Mouse (Mus musculus) embryo, embryonic 10.5 days (tissue): ENCODE results near the gene Gm49380.

Experiments
- DNase-seq: peaks from one replicate; pipeline ENCODE4 v3.0.0-alpha.2; 2015; ENCODE audit warnings: low spot score

Gene Gm49380

DNA sequence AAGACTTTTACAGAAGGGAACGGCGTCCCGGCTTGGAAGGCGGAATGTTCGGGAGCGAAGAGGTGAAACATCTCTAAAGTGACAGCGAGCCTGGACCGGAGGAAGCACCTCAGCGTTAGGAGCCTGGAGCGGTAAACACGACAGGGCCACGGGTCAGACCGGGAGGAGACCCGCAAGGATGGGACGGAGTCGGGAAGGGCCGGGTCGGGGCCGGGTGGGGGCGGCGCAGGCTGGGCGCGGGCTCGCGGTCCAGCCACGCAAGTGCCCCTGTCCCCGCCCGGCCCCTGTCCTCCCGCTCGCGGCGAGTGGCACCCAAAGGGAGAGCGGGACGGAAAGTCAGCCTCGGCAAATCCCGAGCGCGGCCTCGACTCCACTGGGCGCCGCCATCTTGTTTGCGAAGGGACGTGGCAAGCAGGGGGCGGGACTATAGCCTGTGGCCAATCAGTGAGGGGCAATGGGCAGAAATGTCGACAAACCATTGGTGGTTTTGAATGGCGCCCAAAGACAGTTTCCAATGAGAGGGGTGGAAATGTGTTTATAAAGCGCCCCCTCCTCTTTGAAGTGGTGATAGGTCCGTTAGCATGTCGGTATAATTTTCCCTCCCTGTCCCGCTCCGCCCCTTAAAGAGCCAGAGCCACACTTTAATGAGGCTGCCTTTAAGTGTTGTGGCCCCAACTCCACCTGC, at the start of gene Gm49380, which contains the start of gene Rnf26:
Gene Gm49380, minus strand, starts transcription at position 396 of the 685 bp plus-strand sequence.
Gene Rnf26, minus strand, starts transcription at position 413 of the 685 bp plus-strand sequence.
- peak; percentile 99 for DNase-seq

DNA sequence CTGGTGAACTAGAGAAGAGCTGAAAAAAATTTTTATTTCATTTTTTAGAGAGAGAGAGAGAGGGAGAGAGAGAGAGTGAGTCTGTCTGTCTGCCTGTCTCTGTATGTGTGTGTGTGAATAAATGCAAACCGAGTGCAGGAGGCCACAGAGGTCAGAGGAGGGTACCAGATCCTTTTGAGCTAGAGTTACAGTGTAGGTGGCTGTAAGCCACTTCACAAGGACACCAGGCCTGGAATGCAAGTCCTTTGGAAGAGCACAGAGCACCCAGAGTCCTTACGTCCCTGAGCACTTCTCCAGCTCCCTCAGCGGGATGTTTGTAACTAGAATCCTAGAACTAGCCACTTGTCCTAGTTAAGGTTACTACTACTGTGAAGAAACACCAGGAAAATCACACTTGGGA, 46.6 kb upstream of the Gm49380 start:
- no peak for DNase-seq

DNA sequence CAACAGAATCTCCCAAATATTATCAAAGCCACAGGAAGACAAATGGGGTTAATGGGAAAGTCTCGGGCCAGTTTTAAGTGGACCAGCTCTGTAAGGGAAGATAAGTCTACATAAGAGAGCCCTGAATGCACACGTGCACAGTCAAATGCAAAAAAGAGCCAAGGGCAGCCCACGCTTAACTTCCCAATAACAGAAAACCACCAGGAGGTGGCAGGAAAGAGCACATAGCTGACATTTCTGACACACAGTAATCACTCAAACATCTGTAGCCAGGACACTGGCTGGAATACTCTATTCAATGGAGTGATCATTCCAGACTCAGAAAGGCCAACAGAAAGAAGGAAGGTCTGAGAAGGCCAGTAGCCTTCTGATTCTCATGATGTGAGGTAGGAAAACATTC, 34.0 kb upstream of the Gm49380 start:
- peak; percentile 42 for DNase-seq

DNA sequence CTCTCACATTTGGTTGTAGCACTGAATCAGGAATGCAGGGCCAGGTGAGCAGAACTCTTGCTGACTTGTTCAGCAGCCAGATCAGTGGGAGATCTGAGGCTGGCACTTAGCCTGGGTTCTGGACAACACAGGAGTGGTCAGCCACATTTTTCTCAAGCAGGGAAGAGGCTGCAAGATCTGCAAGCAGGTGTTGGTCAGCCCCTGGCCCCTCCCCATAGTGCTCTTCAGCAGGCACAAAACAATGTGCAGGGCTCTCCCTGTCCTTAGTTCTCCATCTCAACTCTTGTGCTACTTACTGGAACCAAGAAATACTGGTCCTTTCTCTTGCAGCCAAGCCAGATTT, 31.4 kb upstream of the Gm49380 start:
- no peak for DNase-seq

DNA sequence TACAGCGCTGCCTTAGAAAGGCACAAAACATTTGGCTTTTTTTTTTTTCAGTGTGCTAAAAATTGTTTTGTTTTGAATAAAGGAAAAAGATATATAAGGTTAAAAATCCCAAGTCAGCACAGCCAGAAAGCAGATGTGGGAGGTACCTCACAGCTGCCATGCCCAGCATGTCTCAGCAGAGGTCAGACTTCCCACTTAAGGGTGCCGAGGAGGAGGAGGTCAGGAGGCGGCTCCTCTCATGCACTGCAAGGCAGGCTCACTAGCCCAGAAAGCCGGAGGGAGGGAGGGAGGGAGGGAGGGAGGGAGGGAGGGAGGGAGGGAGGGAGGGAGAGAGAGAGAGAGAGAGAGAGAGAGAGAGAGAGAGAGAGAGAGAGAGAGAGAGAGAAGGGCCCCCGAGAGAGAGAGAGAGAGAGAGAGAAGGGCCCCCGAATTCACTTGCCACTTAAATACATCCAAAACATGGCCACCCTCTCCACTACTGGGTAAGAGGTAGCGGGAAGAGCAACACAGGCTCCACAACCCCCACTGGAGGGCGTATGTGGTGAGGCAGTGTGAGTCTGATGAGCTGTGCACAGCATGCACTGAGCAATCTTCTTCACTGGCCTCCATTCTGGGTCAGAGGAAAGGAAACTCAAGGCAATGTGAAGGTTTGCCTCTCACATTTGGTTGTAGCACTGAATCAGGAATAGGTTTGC, 30.9 kb upstream of the Gm49380 start:
- peak; percentile 51 for DNase-seq

DNA sequence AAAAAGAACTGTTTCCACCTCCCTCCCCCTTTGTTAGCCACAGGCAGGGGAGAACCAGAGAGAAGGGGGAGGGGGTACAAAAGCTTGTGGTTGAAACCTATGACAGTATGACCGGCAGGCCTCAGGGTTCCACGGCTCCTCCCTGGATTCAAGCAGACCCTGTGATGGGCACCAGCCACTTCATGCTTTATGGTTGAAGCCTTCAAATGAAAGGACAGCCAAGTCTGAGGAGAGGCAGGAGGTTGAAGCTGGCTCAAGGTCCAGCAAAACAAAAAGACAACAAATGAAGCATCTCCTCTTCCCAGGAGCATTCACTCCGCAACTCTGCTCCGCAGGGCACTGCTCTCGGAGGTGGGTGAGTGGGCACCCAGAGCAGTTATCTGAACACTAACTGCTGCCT, 30.1 kb upstream of the Gm49380 start:
- no peak for DNase-seq

DNA sequence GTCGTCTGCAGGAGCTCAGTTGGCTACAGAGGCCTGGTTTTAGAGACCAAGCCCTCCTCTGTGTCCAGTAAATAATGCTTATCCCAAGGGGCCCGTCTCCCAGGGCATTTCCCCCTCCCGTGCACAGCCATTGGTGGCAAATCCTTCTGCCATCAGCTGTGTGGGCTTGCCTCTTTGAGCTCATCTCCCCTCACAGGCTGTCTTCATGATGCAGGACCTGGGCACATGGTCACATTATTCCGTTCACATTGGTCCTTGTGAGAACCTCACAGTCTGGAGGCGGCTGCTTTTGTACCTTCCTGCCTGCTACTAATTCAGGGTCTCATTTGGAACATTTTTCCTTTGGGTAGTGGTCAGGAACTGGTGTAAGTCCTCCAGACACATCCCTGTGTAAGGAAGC, 28.7 kb upstream of the Gm49380 start:
- DNase-seq: no peak

DNA sequence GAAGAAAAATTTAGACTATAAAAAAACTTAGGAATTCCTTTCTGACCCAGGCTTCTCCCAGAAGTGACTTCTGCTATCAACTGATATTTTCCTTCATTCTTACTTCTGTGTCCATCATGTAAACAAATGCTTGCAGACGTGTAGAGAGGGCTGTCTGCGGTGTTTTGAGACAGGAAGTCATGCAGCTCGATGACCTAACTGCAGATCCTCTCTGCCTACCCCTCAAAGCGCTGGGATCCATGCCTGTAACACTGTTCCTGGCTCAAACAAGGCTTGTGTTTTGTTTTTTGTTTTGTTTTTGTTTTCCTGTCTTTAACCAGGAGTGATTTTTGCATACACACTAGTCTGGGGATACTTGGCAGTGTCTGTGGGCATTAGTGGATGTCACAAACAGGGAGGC, 24.5 kb upstream of the Gm49380 start:
- no peak for DNase-seq

DNA sequence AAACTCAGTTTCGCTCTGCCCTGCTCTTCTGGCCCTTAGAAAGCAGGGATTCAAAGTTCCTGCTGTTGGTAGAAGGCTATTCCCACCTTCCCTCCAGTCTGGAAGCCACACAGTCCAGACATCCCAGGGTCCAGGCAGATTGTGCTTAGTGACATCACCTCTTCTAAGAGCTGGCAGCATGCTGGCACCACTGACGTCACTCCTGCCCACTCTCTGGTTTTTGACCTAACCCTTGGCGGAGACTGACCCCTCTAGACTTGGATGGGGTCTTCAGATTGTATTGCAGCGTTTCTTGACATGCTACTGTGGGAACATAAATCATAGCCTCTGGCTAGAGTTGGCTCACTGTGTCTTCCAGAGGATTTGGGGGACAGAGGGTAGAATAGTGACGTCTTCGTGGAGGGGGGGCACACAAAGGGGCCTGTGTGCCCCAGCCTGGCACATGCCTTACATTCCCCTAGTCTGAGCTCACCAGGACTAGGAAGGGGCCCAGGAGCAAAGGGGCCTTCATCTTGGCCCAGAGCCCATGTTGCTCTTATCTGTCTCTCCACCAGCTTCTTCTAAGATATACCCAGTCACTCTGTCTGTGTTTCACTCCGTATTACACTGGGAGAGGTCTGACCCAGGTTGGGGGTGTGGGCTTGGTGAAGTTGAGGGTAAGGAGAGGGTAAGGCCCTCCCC, 22.6 kb upstream of the Gm49380 start:
- no peak for DNase-seq

DNA sequence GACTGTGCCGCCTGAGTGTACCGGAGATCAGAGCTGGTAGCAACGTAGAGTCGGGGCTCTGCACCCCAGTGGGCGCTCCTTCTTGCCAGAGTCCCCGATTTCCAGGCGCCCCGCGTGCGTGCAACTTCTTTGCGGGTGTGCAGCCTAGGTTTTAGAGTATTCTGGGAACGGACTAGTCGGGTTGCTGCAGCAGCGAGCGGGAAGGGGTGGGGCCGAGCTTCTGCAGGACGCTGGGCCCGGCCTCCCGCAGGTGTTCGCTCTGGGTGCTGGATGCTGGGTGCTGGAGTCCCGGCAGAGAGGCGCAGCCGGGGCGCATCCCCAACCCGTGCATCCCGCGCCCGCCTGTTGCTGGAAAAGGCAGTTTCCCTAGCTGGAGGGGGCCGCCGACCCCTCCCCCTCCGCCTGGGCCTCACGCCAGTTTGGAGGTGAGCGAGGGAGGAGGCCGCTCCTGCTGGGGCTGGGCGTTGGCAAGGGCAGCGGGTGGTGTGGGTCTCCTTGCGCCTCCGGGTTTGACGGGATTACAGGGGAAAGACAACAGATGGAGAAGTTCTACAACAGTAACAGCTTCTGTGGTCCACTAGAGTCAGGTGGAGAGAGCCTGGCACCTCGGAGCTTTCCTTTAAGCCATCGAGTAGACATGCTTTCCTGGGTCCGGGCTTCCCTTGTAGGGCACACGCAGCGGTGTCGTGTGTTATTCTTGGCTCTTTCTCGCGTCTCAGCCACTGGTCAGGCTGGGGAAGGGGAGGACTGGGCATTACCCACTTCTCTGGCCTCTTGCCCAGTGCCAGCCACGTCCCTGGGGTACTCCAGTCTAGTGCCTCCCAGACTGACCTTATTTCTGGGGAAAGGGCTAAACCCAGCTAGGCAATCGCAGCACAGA, 21.8 kb upstream of the Gm49380 start:
- no peak for DNase-seq

DNA sequence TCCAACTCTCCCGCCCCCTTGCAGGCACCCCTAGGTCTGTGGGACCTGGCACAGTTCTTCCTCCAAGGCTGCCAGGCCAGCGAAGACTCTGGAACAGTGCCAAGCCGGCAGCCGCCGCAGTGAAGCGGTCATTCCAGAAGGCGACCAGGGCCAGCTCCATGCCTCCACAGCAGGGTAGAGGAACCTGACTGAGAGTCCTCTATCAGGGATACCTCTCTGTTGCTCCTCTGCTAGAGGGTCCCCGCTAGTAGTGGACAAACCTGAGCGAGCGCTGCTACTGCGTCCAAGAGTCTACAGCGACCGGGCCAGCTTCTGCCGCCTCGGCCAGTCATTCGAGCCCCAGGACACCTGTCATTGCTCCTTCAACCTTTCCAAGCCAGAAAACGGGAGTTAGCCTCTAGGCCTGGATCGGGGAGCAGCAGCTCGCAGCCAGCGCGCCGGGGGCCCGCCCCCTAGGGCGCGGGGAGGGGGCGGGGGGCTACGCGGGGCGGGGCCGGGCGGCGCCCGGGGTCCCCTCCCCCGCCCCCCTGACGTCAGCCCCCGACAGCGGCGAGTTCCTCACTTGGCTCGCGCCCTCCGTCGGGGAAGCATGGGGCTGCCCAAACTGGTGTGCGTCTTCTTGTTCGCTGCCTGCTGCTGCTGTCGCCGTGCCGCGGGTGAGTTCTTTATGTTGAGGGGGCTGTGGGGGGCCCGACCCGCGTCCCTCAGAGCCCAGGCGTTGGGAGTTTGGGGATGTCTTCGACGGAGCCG, 21.0 kb upstream of the Gm49380 start, which contains the start of gene Mcam:
Gene Mcam, plus strand, starts transcription at position 369 of the 750 bp plus-strand sequence.
- peak; percentile 71 for DNase-seq

DNA sequence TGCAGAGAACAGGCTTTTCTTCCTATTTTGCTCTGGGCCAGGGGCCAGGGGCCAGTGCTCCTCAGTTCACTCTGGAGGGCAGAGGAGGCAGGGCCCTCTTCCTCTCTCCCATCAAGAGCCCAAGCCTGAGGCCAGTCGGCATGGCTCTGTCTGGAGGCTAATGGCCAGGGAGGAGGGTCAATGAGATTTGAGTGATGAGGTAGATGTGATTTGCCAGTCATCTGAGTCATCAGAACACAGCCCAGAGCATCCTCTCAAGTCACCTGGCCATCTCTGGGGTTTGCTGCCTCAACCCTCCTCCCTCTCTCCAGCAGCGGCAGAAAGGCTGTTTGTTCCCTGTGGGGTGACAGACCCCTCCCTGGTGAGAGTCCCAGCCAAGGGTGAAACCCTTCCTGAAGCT, 20.0 kb upstream of the Gm49380 start:
- DNase-seq: no peak

DNA sequence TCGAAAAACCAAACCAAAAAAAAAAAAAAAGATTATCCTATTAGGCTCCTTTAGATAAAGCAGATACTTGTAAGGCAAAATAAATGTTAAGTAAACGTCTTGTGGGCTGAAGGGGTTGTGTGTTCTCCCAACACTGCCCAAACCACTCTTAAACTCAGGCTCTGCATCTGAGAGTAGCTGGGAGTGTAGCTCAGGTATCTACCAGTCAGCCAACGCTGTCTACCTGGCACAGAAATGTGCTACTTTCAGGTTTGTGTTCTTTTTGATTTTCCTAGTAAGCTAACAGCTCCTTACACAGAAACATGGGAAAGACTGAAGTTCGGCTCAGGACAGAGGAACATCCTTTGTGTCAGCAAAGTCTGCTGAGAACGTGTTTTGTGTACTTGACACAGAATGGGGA, 18.9 kb upstream of the Gm49380 start:
- DNase-seq: no peak

DNA sequence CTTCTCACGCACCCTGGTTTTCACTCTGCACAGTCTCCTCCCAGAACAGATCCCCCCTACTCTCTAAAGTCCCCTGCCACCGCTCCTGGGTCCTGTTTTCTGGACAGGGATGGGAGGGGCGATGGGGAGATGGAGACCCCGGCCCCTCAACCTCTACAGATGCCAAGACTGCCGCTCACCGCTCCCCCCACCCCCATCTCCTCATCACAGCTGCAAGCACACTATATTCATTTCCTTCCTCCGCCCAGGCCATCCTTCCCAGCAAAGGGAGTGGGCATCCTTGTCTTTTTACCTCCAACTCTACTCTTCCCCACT, 17.9 kb upstream of the Gm49380 start:
- no peak for DNase-seq

DNA sequence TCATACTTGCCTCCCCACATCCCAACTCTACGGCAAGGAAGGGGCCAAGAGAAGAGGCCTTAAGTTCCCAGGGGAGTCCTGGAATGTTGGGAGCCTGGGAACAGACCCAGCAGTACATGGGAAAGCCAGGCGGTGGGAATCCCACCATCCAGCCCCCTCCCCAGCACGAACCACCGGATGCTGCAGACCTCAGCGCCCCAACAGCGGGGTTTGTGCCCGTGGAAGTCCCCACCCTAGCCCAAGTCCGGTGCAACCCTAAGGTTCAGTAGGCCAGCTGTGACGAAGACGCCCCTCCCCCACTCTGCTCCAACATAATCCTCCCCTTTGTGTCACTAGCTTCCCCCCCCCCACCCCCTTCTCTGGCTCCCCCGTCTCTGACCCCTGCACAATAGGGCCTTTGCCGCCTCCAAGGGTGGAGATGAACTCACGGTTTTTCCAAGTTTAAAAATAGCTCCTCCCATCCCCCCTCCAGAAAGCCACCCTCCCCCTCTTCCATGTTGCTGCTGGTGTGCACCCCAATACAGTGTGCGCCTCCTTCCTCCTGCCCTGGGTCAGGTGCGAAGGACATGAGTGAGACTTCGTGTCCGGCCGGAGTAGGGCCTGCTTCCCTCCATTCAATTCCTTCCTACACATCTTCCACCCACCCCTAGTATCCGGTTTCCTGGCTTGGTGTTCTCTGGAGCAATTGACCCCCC, 17.4 kb upstream of the Gm49380 start:
- DNase-seq: peak; percentile 80

DNA sequence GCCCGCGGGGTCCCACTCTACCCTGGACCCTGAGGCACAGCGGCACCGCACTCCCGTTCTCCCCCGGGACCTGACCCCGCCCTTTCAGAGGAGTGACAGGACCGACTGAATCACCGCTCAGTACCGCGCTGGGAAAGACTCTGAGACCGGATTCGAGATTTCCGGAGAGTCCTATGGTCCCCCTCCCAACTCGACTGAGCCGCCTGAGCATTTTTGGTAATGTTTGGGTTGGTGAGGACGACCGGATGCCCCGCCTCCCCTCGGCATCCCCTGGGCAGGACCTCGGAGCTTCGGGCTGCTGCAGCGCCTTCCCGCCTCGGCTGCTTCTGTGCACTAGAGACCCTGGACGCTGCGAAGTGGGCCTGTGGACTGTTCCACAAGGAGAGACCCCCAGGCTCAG, 16.7 kb upstream of the Gm49380 start:
- peak; percentile 86 for DNase-seq

DNA sequence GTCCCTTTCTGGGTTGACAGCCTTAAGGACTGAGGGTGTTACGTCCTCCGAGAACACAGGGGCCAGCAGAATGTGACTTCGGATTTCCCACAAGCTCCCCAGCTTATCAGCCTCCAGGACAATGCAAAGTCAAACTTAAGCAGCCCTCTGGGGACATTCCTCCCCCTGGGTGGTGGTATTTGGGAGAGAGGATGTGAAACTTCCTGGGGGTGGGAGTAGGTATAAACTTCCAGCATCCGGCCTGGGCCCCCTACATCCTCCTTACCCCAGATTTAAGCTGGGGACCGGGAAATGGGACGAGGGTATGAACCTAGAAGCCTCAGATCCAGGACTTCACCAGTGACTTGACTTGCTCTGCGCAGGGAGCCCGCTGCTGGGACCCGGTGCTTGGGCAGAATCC, 16.3 kb upstream of the Gm49380 start:
- DNase-seq: no peak

DNA sequence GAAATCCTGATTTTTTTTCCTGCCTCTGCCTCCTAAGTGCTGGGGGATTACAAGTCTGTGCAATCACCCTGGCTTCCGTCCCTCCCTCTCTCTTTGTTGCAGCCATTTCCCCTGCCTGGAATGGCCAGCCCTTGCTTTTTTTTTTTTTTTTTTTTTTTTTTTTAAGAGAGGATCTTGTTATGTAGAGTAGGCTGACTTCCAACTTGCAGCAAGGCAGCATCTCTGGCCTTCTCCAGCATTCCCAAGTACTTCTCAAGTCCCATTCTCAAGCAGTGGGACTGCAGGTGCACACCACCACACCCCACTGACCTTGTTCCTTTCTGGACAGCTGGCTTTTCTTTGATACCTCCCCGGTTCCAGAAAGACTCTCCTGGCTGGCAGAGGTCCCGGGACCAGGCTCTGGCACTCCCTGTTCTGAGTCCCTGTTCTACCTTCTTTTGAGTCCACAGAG, 14.1 kb upstream of the Gm49380 start:
- DNase-seq: no peak

DNA sequence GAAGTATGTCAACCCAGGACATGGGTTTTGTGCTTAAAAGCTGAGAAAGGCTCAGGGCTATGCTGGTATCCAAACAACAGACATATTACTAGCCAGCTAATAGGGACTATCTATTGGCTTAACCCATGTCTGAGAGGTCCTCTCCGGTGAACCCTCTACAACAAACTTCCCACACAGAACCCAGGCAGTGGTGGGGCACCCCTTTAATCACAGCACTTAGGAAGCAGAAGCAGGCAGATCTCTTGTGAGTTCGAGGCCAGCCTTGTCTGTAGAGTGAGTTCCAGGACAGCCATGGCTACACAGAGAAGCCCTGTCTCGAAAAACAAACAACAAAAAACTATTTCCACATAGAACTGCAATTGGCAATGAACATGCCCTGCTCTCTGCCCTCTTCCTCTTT, 13.4 kb upstream of the Gm49380 start:
- no peak for DNase-seq

DNA sequence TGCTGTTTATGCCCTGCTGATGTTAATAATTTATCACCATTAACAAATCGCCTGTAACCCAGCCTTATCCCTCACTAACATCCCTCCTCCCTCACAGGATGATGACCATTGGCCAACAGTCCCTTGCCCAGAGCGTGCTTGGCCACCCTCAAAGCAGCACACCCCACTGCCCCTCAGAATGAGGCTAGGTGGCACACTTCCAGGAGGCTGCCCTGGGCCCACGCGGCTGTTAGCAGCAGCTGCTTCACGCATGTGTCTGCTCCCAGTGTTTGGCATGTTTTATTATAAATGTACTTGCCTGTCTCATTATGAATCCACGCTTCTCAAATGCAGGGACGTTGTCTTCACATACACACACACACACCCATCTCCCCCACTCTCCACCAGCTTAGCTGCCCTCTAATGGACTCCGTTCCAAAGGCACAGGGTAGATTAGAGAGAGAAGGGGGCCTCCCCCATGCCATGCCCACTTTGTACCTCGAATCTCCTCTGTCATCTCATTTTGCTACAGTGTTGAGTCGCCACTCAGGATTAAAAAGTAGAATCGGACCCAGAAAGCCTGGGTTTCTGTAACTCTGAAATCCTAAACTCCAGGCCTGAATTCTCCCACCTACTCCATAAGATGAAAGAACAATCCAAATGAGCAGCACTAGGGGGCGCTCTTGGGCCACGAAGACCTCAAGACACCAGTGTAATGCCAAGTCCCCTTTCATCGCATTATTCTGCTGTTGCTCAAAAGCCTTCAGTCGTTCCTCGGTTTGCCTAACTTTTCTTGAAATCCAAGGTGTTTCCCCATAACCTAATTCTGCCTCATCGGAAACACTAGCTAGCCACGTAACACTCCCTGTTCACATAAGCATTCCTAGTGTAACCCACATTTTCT, 12.5 kb upstream of the Gm49380 start:
- peak; percentile 96 for DNase-seq
